Mouse (Mus musculus) thymus, postnatal 0 days (tissue): ENCODE measurements around the gene Prr22. TPM values are rescaled to one million over a fixed set of nuclear protein-coding genes. Genes with fewer than 3 reads are reported as not detected.
A peak's percentile ranks its signal among the peaks of the same experiment; 100 is the strongest.

ENCODE experiments used
- DNase-seq: peaks from one replicate; pipeline ENCODE4 v3.0.0-alpha.2; 2015; ENCODE audit warnings: low spot score
- polyA plus RNA-seq: library from polyadenylated mRNA; unstranded; fragments of >200 nt; fragmentation: Nextera tagmentation; extraction: Ambion mirVana; gene quantifications from 2 replicates; pipeline ENCODE4 v1.2.1, GENCODE M21; 2015

The Prr22 gene
- polyA plus RNA-seq, 1 experiment from 2014 or later: 0.68 TPM

GRCm38 (mm10) chr17:56759261-56759660 is 10.8 kb upstream of the Prr22 start:
- no peak for DNase-seq

DNA sequence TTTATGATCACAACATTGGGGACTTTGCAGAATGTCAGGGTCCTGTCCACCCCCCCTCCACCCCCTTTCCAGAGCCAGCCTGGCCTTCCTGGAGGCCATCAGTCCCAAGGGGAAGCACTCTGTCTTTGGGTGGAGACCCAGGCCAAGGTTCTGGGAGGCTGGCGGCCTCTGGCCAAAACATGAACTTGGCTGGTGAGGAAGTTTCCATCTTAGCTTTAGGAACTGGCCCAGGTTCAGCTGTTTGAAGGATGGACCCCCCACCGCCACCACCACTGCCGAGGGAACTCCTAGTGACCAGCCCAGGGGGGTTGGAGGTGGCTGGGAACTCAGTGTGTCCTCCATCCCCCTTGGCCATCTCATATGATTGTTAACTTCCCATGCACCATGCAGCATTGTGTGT is 9.0 kb upstream of the Prr22 start:
- DNase-seq: no peak

GRCm38 (mm10) chr17:56761991-56762410 is 8.0 kb upstream of the Prr22 start:
- peak; percentile 95 for DNase-seq

- peak; percentile 70 for DNase-seq
Measured at GRCm38 (mm10) chr17:56762769-56763731, 7.0 kb upstream of the Prr22 start.

- DNase-seq: no peak
Measured at GRCm38 (mm10) chr17:56763741-56764250, 6.3 kb upstream of the Prr22 start.

DNA sequence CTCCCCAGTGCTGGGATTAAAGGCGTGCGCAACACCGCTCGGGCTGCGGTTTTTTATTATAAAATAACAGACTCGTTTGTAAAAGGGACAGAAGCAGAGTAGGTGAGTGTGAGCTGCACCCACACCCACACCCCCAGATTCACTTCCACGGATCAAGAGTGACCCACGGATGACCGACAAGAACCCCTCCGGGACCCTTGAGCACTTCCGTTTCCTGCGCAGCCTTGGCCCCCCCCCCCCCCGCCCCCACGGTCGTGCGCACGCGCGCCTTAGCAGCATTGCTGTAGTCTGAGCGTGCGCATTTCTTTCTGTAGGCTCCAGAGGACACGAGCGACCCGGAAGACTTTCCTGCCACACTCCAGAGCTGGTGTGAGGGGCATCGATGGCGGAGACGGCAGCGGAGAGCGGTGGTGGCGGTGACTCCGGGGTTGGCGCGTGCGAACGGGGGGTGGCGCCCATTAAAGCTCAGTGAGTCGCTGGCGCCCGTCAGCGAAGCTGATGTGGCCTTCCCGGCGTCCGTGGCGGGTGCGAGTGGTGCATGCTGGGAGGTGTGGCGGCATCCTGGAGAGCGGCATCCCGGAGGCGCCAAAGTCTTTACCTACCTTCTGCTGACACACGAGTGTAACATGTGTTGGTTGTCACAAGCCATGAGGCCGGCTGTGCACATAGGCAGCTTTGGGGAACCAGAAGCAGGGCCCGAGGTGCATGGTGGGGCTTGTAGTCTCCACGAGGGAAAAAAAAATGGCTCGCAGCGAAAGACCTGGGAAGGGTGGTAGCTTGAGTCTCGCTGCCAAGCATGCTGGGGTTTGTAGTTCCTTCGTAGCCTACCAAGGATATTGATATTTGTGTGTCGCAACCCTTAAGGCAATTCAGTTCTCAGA is 5.3 kb upstream of the Prr22 start, which contains the start of gene Dus3l:
Dus3l (plus strand) TSS at position 284 of the 881 bp plus-strand sequence.
- DNase-seq: peak; percentile 92

GRCm38 (mm10) chr17:56765431-56765830 is 4.6 kb upstream of the Prr22 start:
- DNase-seq: no peak

DNA sequence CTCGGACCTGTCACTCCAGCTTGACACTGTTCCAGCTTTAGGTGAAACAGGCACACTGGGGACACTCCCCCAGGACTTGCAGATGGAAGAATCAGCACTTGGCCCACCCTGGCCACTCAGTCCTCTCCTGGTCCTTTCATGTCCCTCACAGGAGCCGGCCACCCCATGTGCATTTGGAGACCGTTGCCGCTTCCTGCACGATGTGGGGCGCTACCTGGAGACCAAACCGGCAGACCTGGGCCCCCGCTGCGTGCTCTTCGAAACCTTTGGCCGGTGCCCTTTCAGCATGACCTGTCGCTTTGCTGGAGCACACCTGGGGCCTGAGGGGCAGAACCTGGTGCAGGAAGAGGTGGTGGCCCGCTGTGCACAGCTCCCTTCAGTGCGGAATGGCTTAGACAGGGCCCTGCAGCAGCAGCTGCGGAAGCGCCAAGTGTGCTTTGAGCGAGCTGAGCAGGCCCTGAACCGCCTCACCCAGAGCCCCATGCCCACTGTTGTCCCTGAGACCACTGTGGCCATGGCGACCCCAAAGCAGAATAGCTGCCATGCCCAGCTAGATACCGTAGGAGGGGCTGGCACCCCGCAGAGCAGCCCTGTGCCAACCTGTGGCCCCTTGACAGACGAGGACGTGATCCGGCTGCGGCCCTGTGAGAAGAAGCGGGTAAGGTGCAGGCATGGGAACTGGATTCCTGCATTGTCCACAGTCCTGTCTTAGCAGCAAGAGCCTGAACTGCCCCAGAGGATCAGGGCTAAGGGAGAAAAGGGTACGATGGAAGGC is 3.2 kb upstream of the Prr22 start:
- no peak for DNase-seq

GRCm38 (mm10) chr17:56767531-56768135 is 2.4 kb upstream of the Prr22 start:
- DNase-seq: no peak

DNA sequence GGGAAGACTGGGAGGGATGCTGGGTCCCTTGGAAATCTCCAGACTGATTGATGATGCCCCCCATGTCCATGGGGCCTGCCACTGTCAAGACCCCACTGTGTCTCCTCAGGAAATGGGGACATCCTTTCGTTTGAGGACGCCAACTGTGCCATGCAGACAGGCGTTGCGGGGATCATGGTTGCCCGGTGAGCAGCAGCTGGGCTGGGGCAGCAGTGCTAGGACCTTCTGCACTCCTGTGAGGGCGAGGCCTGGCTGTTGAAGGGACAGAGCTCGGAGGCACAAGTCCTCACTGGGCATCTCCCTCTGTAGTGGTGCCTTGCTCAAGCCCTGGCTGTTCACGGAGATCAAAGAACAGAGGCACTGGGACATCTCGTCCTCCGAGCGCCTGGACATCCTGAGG is 1.1 kb upstream of the Prr22 start:
- DNase-seq: no peak

- DNase-seq: no peak
Measured at GRCm38 (mm10) chr17:56777568-56777967, 7.5 kb downstream of the Prr22 start.

DNA sequence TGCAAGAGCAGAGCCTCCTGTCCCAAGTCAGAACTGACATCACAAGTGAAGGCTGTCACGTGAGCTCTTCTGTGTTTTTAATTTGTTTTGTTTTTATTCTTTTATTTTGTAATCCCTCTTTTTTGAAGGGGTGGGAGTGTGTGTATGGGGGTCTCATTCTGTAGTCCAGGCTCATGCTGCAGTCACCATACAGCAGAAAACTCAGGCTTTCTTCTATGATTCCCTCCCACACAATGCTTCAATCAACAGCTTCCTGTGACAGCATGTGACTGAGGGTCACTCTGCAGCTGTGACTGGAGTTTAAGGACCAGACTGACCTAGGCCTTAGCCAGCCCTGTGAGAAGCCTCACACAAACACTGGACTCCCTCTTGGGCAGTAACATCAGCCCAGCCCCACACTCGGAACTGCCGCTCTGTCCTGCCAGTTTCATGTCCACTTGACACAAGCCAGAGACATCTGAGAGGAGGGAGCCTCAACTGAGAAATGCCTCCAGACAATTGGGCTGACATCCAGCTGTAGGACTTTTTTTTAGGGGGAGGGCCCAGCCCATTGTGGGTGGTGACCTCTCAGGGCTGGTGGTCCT is 8.8 kb downstream of the Prr22 start:
- no peak for DNase-seq

GRCm38 (mm10) chr17:56780291-56780978 is 10.4 kb downstream of the Prr22 start:
- no peak for DNase-seq

- DNase-seq: no peak
Measured at GRCm38 (mm10) chr17:56788886-56789285, 18.8 kb downstream of the Prr22 start.

- no peak for DNase-seq
Measured at GRCm38 (mm10) chr17:56789286-56789685, 19.2 kb downstream of the Prr22 start.

GRCm38 (mm10) chr17:56792588-56792987 is 22.5 kb downstream of the Prr22 start:
- no peak for DNase-seq

DNA sequence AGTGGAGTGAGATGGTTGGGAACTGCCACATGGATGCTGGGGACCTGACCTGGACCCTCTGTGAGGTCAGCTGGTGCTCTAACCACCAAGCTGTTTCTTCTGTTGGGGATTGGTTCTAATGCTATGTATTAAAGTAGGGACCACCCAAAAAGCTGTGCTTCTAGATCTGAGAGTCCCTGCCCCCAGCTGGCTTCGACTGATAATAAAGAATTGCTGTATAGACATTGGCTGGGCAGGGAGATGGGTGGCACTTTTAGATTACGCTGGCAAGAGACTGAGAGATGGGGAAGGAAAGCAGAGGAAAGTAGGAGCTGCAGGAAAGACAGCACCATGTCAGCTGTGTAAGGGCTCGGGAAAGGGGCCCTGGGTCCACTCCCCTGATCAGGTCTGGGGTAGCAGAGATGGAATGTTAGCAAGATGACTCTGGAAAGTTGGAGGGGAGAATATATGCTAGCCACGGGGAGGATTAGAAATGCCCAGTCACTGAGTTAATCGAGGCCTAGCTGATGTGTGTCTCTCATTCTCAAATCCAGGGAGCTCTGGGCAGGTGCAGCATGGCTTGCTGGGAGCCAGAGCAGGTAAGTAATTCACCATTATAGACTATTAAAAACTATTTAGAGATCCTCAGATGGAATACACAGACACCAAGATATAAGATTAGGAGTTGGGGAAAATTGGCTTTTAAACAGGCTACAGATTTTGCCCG is 23.7 kb downstream of the Prr22 start:
- DNase-seq: no peak

DNA sequence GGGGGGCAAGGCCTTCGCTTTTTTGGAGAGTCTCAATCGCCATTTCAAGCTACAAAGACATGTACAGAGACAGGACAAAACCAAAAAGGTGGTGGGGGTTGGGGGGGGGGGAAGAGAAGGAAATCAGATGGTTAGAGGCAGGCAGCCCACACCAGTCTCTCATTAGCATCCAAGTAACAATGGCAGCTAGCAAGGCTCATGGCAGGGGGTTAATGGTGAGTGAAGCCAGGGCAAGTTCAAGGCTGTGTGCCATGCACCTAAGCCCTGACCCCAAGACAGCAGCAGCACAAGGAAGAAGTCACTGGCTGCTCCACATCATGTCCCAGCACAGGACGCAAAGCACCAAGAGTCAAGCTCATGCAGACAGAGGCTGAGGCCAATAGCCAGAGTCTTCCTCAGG is 29.2 kb downstream of the Prr22 start:
- no peak for DNase-seq

- no peak for DNase-seq
Measured at GRCm38 (mm10) chr17:56802065-56802464, 32.0 kb downstream of the Prr22 start.
